In the genomic region with DNA sequence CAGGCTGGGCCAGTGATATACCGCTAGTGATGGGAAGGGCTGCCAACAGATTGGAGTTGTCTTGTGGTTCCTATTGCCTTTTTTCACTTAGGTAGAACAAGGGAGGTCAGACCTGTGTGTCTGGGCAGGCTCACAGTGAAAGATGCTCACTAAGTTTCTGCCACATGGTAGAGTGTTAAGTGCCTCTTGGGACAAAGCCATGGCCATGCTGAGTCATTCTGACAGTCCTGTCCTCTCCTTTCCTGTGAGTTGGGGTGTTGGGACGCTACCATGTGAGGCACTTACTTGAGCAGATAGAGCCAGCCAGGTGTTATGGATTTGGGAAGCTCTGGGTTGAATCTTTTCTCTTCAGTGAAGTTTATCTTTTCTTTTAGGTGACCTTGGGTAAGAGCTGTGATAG, we compare ENCODE assay signal across 18 mouse cellular contexts. TPM values are rescaled to one million over a fixed set of nuclear protein-coding genes. Genes with fewer than 3 reads are reported as not detected.
A peak's percentile ranks its signal among the peaks of the same experiment; 100 is the strongest.
DNase-seq lines count a peak whose midpoint lies in the region; TF ChIP-seq lines count a peak whose summit lies in the region.
"Had no signal": no experiment of that assay in that cellular context is flagged by ENCODE, and none has a peak within 500 bp of the region (broad histone marks: within the 10 kb centered on the region; RNA-seq: fewer than 3 reads in every experiment).

No protein-coding gene starts in this region.

- TF ChIP-seq POLR2A in testis, adult 2 months (IDR thresholded peaks at IDR 0.05; ENCODE audit: control insufficient read depth, low read depth, low read length) = no peak

- DNase-seq in adrenal gland, adult (ENCODE audit: inconsistent age in 2 of 2, low spot score in 1 of 2) = peak; percentile 24 to 67
- no peak for DNase-seq in adrenal gland, postnatal 4 days (ENCODE audit: low spot score in 2 of 2)
- DNase-seq in testis, postnatal 14 days (ENCODE audit: low spot score) = no peak
- DNase-seq in heart, adult 9 months (ENCODE audit: low spot score in 2 of 2) = peak; percentile 32 to 74
- DNase-seq in kidney, postnatal 4 days = no peak
- DNase-seq in kidney, adult 8-10 months = no peak
- DNase-seq in liver = no peak
- DNase-seq: cerebellum, postnatal 25 days; forebrain, postnatal 0 days; kidney, adult 11 months; kidney, postnatal 14 days; layer of hippocampus, adult 9-11 months had no signal

- H3K36me3 ChIP-seq in testis, adult 2 months (ENCODE audit: control insufficient read depth, insufficient read depth, low read length) = peaks cover 8% of the 10 kb centered on the region

- H3K27ac ChIP-seq in testis, adult 2 months (ENCODE audit: control insufficient read depth, insufficient read depth, low read depth, low read length) = no peak overlapping the region
- H3K27ac ChIP-seq: heart, embryonic 13.5 days; hindbrain, embryonic 15.5 days; lung, embryonic 15.5 days; neural tube, embryonic 12.5 days had no signal

- no peaks in the 10 kb centered on the region for H3K4me1 ChIP-seq in testis, adult 2 months (ENCODE audit: control insufficient read depth, insufficient read depth, low read length)
- H3K4me1 ChIP-seq: lung, embryonic 15.5 days had no signal

- H3K4me3 ChIP-seq in testis, adult 2 months (ENCODE audit: control insufficient read depth, low read depth, low read length) = peak overlapping the region; percentile 26
- H3K4me3 ChIP-seq: heart, embryonic 13.5 days; hindbrain, embryonic 15.5 days; lung, embryonic 15.5 days; megakaryocyte, embryonic 14.5 days; neural tube, embryonic 12.5 days had no signal

- H3K27me3 ChIP-seq in testis, adult 2 months (ENCODE audit: control insufficient read depth, insufficient read depth, low read length) = no peaks in the 10 kb centered on the region
- H3K27me3 ChIP-seq: heart, embryonic 13.5 days; hindbrain, embryonic 15.5 days; lung, embryonic 15.5 days; megakaryocyte, embryonic 14.5 days; neural tube, embryonic 12.5 days had no signal

- no peak for TF ChIP-seq CTCF in testis, adult 2 months (IDR thresholded peaks at IDR 0.05; ENCODE audit: control insufficient read depth, insufficient read depth, insufficient replicate concordance, low read depth, low read length)

RNA-seq across cellular contexts. Expression of gene Eri3, which starts 40.6 kb away (rescaled TPM):
- 100 to 1,000 TPM in 1 of 2 experiments, 10 to 100 TPM in 1; 96.5 to 103 TPM for total RNA-seq in adrenal gland, postnatal 4 days (2021)
- 76.7 and 84.3 TPM in 2 replicates for polyA plus RNA-seq in testis, adult 2 months (2012; rRNA removed)

Comparison
In these comparisons a context has a peak if more than half of its experiments do, and no peak if none do; other contexts are left out.
1. DNase-seq: peak in adrenal gland, adult (2 of 2) and heart, adult 9 months (2 of 2); none in adrenal gland, postnatal 4 days (0 of 2), testis, postnatal 14 days (single experiment), kidney, postnatal 4 days (0 of 2), kidney, adult 8-10 months (0 of 2) and liver (single experiment).